Mouse (Mus musculus): Measurements from ENCODE around the gene Edn1. TPM values are rescaled to one million over a fixed set of nuclear protein-coding genes. Genes with fewer than 3 reads are reported as not detected.

Gene Edn1
- total RNA-seq (2021): 1 to 10 TPM; 2.6 to 2.7 TPM

DNA sequence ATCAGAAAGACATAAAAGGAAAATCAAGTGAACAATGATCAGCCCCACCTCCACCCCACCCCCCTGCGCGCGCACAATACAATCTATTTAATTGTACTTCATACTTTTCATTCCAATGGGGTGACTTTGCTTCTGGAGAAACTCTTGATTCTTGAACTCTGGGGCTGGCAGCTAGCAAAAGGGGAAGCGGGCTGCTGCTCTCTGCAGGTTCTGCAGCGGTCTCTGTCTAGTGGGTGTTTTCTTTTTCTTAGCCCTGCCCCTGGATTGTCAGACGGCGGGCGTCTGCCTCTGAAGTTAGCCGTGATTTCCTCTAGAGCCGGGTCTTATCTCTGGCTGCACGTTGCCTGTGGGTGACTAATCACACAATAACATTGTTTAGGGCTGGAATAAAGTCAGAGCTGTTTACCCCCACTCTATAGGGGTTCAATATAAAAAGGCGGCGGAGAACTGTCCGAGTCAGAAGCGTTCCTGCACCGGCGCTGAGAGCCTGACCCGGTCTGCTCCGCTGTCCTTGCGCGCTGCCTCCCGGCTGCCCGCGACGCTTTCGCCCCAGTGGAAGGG, at the start of gene Edn1:
Gene Edn1, plus strand, starts transcription at position 316 of the 561 bp plus-strand sequence.
- intact Hi-C loops (cut with DNase I): loop anchor here (2.0 to 10.0 kb wide), 5 partner anchors 126 to 590 kb away; partner anchors contain the start of gene Hivep1
- peak; percentile 26 to 37 for DNase-seq (ENCODE audit: low spot score in 2 of 2)

DNA sequence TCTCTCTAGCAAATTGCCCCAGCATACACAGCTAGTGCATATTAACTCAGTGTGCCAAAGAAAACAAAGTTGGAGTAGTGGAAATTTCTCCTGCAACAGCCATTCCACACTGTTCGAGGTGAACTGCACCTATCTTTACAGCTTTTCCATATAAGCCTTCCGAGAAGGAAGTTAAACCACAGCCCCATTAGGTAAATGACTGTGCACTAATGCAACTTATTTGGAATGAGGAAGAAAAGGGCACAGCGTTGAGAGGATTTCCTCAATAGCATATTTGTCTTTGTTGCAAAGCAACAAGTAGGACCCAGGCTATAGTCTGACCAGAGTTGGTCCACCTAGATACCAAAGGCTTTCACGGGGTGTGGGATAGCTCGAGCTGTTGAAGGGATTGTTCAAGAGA, 47.5 kb upstream of the Edn1 start:
- no peak for DNase-seq (ENCODE audit: low spot score in 2 of 2)
- intact Hi-C loops (cut with DNase I): no loop called here

DNA sequence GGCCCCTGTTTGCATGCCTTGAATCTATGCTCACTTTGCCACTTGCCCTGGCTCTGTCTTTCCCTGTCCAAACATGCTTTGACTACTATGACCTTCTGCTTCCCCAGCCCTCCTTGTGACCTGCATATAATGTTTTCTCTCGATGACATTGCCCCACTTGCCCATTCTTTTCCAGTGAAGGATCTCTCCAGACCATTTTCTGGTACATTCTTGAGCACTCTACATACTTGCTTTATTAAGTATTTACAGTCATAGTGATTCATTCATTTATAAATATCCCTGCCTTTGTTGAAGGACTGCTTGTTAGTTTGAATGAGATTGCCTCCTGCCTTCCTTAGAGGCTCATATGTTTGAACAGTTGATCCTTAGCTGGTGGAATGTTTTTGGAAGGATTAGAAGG, 46.2 kb upstream of the Edn1 start:
- DNase-seq (ENCODE audit: low spot score in 2 of 2): no peak
- intact Hi-C loops (cut with DNase I): no loop called here

DNA sequence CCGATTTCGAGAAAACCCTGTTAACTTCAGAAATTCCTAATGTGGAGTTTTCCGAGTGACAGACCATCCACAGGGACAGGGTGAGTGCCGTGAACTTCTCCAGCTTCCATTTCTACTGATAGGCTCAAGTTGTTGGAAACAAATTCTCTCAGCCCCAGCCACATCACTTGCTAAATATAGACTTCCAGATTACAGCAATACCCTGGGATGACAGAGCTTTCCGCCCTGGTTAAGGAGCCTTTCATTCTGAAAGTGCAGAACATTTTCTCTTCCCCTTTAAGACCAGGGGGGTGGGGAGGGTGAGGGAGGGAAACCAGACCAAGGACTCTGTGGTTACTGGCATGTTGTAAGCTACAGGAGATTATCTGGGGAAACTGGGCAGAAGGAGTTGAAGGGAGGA, 42.9 kb upstream of the Edn1 start:
- DNase-seq (ENCODE audit: low spot score in 2 of 2): peak in 1 of 2 experiments; percentile 2
- intact Hi-C loops (cut with DNase I): no loop called here

DNA sequence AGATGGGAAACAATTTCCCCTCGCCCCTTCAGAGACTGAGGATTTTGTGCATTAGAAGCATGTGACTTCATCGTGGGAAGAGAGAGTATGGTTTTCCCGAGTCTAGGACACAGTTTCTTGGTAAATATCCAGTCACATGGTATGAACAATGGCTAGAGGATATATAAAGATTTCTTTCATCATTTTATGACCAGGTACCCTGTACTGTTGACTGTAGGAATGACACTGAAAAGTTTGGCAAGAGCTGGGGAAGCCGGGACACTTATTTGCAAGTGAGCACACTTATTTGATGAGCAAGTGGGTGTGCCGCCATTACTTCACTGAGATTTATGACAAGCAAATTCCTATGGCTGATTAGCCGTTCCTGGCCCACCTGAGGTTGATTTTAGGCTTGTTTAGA, 40.6 kb upstream of the Edn1 start:
- no peak for DNase-seq (ENCODE audit: low spot score in 2 of 2)
- intact Hi-C loops (cut with DNase I): no loop called here

DNA sequence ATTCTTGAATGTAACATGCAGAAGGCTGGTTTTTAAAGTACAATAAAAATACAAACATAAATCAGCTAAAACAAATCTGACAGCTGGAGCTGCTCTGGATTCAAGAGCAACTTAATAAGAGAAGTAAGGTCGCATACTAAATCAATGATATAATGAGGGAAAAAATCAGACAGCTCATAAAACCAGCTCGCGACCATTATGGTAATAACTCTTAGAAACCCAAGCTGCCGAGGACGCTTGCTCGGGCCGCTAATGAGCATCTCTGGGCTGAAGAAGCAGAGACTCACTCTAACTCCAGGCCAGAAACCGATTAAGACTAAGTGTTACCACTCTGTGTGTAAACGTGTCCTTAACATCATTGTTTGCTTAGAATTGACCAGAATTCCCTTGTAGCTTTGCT, 31.2 kb upstream of the Edn1 start:
- no peak for DNase-seq (ENCODE audit: low spot score in 2 of 2)
- intact Hi-C loops (cut with DNase I): no loop called here

DNA sequence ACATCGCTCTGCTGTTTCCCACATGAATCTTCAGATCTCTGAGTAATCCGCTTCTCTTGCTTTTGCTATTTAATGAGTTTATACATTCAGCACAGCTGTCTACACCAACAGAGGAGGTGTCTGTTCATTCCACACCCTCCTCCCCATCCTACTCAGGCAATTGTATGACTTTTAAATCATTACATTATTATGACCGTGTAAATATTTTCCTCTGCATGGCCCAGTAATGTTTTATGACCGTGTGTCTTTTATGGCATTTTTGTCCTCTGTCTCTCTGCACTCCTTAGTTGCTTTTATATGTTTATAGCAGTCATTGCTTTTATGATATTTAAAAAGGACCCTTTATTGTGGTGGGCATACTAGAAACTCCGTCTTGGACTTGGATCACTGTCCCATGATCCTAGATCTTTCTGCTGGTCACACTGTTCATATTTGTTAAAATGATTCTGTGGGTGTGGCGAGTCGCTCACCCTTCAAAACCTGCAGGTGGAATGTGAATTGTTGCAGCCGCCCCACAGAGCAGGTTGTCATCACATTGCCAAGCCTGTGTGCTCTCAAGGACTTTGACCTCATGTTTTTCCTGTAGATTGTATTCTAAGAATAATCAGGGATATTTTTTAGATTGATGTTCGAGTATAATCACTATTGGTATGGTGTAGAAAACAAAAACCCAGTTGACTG, 24.4 kb upstream of the Edn1 start:
- no peak for DNase-seq (ENCODE audit: low spot score in 2 of 2)
- intact Hi-C loops (cut with DNase I): no loop called here

DNA sequence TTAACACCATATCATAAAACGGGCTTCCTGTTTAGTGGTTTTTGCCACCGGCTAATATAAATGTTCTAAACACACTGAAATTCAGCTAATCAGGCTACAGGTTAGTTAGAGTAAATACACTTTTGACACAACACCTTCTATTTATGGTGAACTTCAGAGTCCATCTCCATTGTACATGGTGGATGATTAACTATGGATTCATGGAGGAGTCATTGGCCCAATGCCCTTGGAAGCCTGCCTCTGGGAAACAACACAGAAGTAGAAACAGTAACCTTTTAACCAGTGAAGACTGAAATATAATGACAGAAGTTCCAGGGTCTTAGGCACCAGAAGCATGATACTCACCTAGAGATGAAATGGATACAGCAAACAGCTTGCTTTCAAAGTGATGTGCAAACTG, 23.5 kb upstream of the Edn1 start:
- intact Hi-C loops (cut with DNase I): no loop called here
- no peak for DNase-seq (ENCODE audit: low spot score in 2 of 2)

DNA sequence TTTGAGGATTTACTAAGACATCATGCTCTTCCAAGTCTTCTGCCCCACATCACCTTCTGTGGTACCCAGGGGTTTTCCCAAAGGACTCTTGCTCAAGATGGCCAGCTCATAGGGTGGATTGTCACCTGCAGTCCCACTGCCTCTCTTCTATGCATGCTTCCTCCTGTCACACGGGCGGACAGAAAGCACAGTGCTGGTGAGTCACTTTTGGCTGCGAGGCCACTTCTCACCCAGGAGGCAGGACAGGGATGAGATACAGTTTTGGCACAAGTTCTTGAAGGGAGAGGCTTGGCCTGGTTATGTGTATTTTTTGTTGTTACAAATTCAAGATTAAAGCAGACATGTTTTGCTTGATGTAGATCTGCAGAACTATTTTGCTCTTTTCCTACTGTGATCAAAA, 15.4 kb upstream of the Edn1 start:
- peak in 1 of 2 experiments; percentile 27 for DNase-seq (ENCODE audit: low spot score in 2 of 2)
- intact Hi-C loops (cut with DNase I): no loop called here

DNA sequence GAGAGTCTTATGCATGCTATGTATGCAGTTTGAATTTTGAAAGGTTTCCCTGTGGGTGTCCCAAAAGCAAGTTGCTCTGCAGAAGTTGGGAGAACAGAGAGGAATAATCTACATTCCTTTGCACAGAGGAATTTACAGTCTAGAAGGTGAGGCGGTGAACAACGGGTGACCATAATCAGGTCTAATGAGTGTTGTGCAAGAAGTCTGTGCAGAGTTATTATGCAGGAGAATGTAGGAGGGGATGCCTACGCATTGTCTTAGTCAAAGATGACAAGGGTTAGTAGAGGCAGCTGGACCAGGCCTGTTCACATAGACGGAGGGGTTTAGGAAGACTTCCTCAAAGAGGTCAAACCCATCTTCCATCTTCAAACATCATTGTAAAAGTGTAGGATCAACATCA, 14.5 kb upstream of the Edn1 start:
- no peak for DNase-seq (ENCODE audit: low spot score in 2 of 2)
- intact Hi-C loops (cut with DNase I): no loop called here

DNA sequence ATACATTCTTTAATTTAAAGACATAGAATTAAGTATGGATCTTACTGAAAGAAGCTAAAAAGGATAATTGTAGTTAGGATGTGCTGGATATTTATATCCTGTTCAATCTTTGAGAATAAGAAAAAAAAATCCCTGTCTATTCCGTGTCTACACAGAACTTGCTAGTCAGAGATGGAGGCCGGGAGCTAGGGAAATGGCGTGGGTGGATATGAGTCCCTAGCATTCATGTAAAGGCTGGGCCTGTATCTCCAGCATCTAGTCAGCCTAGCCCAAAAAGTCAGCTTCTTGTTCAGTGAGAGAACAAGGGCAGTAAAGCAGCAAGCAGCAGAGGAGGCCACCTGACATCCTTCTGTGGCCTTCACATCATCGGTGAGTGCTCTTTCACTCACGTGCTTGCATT, 8.7 kb upstream of the Edn1 start:
- peak in 1 of 2 experiments; percentile 42 for DNase-seq (ENCODE audit: low spot score in 2 of 2)
- intact Hi-C loops (cut with DNase I): no loop called here

DNA sequence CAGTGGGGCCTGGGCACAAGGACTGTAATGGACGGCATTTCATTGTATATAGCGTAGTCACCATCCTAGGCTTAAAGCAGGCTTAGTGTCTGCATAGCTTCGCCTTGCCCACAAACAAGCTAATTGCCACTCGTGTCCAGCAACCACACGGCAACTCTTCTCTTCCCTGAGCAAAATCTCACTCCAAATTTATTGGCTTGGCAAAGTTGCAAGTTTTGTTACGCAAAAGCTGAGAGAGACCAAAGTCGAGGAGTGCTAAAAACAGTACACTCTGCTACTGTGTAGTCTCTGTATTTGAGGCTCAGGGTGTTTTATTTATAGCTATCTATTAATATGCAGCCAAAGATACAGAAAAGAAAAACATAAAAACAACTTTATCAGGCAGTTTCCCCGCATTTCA, 3.0 kb upstream of the Edn1 start:
- DNase-seq (ENCODE audit: low spot score in 2 of 2): peak; percentile 34 to 49
- intact Hi-C loops (cut with DNase I): loop anchor here (2.0 kb wide), 1 partner anchor 654 kb away; no protein-coding TSS in a partner anchor

DNA sequence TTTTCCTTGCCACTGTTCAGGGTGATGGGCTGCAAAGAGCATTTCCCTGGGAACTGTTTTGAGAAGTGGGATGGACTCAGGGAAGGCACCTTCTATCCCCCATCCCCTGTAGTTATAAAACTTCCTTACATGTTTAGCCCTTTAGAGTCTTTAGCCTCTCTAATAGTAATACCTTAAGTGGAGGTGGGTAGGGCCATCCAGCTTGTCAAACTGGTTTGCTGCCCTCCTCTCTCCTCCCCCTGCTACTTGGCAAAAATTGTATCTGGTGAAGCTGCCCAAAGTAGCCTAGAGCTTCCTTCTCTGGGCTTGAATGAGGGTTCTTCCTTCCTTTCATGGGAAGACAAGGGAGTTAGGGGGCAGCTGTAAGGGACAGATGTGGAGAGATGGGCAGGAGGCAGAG, 2.5 kb upstream of the Edn1 start:
- no peak for DNase-seq (ENCODE audit: low spot score in 2 of 2)
- intact Hi-C loops (cut with DNase I): loop anchor here (2.0 kb wide), 1 partner anchor 654 kb away; no protein-coding TSS in a partner anchor

DNA sequence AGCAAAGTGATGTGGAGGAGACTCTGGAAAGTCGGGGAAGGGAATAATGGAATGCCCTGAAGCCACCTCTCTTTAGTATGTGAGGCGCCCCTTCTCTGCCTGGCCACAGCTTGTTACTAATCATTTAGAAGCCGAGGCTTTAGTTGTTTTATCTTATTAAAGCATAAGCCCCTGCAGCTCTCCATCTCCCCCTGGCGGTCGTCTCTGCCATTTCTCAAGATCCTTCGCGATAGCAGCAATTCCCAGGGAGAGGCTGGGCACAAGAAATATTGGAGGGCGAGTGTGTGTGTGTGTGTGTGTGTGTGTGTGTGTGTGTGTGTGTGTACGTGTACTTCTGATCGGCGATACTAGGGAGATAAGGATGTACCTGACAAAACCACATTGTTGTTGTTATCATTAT, 709 bp upstream of the Edn1 start:
- DNase-seq (ENCODE audit: low spot score in 2 of 2): peak; percentile 70 to 79
- intact Hi-C loops (cut with DNase I): loop anchor here (2.0 to 10.0 kb wide), 5 partner anchors 126 to 590 kb away; partner anchors contain the start of gene Hivep1

DNA sequence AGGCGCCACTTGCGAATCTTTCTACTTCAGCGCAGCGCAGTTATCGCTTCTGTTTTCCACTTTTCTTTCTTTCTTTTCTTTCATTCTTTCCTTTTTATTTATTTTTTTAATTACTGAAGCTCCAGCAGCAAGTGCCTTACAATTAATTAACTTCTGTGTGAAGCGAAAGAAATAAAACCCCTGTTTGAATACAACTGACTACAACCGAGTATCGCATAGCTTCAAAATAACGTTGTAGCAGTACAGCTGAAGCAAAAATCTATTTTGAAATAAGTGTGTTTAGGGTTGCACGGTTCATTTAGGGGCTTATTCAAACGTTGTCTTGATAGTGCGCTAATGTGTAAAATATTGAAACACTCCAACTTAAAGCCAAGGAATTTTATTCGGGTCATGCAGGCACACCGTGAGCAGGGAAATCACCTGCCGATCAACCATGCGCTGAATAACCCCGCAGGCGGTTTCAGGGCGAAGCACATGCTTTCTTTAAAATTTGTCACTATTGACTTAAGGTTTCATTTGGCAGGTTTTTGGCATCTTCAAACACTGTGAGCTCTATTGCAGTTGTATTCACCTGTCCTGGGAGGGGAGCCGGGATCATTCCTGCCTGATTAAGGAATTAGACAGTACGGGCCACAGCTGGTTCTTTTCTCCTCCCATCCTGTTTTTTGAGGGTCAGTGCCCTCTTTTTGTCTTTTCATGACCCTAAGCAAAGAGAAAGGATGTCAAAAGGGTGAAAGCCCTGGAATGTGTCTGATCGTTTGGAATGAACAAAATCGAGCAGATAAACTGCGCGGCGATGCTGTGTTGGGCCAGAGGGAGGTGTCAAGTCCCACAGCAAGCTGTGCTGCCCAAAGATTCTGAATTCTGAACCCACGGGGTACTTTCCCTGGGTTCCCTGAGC, 935 bp downstream of the Edn1 start:
- DNase-seq (ENCODE audit: low spot score in 2 of 2): no peak

DNA sequence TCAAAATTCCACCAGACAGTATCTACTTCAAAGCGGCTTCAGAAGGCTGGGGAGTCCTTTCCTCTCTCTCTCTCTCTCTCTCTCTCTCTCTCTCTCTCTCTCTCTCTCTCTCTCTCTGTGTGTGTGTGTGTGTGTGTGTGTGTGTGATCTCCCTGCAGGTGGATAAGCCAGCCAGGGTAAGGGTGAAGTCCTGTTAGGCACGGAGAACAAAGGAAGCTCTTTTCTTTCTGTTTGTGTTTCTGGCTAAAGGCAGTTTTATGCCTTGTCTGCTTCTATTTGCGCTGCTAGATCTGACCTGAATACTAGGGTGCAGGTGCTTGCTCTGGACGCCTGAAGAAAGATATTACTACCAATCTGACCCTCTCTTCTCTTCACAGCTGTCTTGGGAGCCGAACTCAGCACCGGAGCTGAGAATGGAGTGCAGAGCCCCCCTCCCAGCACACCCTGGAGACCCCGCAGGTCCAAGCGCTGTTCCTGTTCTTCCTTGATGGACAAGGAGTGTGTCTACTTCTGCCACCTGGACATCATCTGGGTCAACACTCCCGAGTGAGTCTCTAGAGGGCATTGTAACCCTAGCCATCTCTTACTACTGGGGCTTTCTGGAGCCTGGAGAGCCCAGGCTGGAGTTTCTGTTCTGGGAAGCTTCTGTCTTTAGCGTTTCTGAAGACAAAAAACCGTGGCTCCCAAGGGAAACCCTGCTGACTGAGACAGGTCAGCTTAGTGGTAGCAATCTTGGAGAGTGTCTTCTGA, 2.1 kb downstream of the Edn1 start:
- intact Hi-C loops (cut with DNase I): loop anchor here (2.0 to 10.0 kb wide), 4 partner anchors 234 to 521 kb away; partner anchors contain the start of gene Hivep1
- DNase-seq (ENCODE audit: low spot score in 2 of 2): peak in 1 of 2 experiments; percentile 17

More for the DNA sequence above, 935 bp downstream of the Edn1 start:
- intact Hi-C loops (cut with DNase I): loop anchor here (2.0 to 10.0 kb wide), 6 partner anchors 127 to 591 kb away; partner anchors contain the start of gene Hivep1

DNA sequence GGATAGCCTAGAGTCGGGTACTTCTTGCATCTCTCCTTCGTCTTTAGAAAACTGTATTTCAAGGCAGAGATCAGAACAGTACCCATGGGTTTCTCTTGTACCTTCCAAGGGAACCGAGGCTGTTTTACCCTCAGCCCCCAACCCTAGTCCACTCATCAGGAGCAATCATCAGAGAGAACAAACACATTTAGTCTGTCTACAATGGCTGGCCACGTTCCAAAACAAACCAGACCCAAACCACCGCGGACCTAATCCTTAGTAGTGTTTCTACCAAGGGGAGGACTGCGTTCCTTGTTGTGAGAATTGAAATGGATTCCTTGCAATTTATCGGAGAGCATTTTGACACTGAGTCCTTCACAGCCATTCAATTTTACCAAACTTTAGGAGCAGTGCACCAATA, 2.9 kb downstream of the Edn1 start:
- no peak for DNase-seq (ENCODE audit: low spot score in 2 of 2)
- intact Hi-C loops (cut with DNase I): loop anchor here (5.0 to 10.0 kb wide), 3 partner anchors 233 to 521 kb away; partner anchors contain the start of gene Hivep1

DNA sequence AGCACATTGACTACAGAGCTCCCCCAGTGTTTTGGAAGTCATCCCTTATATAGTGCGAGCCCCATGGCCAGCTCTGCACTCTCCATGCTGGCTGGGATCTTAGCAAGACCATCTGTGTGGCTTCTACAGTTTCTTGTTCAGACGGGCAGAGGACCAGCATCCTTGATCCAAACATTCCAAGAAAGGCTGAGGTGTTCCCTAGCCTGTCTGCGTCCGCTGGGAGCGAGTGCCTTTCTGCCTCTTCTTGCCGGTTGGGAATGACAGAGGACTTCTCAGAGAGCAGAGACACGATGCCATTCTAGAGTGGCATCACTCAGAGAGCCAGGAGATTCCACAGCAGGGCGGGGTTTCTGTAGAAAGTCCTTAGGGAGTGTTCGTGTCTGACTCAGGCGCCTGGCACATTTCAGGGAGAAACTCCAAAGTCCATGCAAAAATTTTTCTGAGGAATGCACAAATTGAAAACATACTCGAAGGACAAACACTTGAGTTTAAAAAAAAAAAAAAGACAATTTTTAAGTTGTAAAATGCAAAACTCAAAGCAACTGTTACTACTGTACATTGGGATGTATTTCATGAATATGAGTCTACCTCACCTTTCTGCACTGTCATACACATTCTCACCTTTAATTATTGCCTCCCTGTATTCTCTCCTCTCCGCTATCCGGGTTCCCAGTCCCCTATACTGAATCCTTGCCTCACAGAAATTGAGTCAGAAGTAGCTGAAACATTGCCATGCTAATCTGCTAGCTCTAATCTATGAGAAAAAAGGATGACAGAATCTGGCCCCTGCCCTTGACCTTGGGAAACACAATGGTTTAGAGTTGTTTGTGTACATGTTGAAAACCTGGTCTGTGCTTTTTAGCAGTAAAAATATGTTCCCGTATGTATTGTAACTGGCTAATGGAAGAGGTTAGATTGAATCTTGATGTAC, 5.9 kb downstream of the Edn1 start:
- DNase-seq (ENCODE audit: low spot score in 2 of 2): no peak
- intact Hi-C loops (cut with DNase I): loop anchor here (10.0 kb wide), 1 partner anchor 518 kb away; no protein-coding TSS in a partner anchor
